Mouse (Mus musculus) thymus, postnatal 14 days (tissue): ENCODE results near the gene Tbx15.

Source experiments
- DNase-seq: peaks from one replicate; pipeline ENCODE4 v3.0.0; 2021

Tbx15 gene

DNA sequence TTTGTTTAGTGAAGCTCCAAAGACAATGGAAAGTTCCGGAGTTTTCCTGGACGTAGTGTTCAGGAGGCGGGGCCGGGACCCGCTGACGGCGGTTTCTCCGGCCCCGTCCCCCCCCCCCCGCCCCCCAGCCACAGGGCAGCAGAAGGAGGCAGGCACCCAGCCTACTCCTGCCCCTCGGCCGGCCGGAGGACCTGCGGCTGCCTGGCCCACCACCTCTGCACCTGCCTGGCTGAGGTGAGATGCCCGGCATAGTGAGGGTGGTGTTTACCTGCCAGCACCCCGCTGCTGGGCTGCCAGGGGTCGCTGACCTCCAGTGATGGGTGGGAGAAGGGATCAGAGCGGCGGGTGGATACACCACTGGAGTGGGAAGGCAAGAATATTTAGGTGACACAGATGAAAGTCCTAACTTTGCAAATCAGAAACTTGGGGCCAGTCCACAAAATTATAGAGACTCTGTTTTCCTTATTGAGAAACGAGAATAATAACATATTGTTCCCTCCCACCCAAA, at the start of gene Tbx15:
Gene Tbx15, plus strand, starts transcription at position 169 of the 508 bp plus-strand sequence.
- no peak for DNase-seq

DNA sequence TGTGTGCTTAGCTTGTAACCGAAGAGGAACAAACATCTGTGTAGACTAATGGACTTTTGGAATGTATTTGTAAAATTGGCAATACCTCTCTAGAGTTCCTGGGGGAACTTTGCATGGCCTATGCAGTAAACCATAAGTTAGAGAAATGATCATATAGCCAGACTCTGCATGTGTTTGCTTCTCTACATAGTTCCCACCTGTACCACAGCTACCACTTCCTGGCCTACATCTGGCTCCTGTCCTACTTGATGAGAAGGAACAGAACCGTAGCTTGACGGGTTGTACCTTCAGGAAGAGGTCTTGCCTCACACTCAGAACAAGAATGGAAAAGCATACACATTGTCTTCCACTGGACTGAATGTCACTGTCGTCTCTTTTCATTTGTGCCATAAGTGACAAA, 46.6 kb upstream of the Tbx15 start:
- peak; percentile 59 for DNase-seq

DNA sequence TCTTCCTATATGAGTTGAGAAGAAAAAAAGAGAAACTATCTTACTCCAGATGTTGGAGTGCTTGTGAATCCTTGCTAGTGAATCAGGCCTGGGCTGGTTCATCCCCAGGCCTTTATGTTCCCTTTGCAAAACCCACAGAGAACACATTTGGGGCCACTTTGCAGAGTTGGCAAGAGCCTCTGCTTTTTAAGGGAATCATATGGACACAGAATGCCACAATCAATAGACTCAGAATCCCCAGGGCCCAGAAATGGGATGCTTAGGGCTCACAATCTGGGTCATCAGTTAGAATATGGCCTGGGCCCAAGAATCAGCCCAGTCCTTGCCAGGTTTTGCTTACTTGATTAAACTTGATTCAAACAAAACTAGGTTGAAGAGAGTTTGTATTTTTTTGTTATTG, 36.9 kb upstream of the Tbx15 start:
- DNase-seq = no peak

DNA sequence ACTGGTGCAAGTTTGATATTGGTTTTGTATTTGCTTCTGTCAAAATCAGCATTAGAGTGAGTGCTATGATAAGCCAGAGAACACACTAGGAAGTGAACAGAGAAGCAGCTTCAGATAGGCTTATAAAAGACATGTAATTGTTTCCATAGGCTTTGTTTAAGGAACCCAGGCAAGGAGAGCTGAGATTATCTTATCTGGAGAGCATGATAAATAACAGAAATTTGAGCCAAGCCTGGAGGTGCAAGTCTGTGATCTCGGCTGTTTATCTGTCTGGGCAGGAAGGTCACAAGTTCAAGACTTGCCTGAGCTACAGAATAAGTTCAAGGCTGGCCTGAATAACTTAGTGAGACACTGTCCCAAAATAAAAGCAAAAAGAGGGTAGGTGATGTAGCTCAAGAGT, 31.8 kb upstream of the Tbx15 start:
- no peak for DNase-seq

DNA sequence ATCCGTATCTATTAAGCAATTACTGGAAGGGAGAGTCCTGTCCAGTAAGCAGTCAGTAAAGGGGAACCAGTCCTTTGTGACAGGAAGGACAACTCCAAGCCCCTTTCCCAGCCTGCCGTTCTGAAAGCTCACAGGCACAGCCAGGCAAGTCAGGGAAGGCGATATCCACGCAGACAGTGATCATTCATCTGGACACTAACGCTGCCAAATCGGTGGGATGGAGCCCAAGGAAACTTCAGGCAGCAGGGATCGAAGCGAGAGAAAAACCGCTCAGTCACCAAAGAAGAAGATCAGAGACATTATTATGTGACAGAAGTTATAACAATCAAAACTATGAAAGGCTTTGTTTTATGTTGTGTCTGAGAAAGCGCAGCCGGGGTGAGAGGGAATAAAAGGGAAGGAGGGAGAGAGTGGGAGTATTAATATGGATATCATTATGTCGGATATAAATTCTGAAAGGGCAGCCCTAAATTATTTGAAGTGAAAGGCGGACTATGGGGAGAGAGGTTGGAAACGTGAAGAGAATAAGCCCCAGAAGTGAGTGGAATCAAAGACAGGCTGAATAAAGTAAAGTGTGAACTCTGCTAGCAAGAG, 29.0 kb upstream of the Tbx15 start:
- no peak for DNase-seq

DNA sequence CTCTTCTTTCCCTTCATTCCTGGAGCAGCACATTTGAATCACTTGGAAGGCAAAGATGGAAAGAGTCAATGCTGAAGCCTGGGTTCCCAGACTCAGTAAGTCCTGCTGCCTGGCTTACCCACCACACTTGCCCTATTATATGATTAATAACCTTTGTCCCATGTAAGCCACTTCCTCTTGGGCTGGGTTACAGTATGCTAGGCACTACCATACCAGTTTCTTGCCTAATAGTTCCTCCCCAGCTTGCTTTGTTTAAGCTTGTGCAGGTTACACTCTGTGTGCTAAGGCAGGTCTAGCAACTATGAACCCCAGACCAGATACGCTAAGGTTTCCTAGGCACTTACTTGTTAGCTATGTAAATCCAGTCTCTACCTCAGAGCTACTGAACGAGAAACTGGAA, 12.4 kb upstream of the Tbx15 start:
- no peak for DNase-seq

DNA sequence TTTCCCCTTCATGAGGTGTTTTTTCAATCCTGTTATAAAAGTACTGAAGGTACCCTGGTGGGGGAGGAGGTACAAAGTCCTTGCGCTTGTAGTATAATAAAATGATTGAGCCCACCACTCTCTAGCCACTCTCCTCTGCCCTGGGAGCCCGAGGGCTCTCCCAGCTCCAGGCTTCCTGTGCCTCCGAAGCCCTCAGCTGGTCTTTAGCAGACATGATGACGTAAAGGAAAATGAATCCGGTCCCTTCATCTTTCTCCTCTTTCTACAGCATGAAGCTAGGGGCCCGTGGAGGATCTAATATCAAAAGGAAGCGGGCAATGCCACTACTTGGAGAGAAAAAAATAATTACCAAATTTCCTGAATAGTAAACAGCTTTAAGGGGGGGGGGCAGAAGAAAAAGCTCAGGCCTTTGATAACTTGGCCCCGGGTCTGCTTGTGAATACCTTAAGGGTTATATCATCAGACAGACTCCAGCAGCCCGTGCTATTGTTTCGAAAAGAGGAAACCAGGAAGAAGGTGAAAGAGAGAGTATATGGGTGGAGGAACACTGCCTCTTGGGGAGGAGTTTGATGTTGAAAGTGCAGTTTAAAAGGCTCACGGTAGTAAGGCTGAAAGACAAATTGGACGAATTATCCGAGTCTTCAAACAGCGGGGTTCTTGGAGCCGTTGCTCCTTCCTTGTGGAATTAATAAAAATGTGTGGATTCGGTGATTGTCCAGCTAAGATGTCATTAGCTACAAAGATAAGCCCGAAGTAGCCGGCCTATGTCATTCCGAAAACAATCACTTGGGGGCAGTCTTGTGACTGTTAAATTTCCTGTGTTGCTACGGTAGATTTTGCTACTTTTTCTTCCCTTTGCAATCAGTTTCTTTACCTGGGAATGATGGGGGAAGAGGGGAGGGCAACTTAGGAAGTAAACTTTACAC, 6.5 kb upstream of the Tbx15 start:
- peak; percentile 55 for DNase-seq

DNA sequence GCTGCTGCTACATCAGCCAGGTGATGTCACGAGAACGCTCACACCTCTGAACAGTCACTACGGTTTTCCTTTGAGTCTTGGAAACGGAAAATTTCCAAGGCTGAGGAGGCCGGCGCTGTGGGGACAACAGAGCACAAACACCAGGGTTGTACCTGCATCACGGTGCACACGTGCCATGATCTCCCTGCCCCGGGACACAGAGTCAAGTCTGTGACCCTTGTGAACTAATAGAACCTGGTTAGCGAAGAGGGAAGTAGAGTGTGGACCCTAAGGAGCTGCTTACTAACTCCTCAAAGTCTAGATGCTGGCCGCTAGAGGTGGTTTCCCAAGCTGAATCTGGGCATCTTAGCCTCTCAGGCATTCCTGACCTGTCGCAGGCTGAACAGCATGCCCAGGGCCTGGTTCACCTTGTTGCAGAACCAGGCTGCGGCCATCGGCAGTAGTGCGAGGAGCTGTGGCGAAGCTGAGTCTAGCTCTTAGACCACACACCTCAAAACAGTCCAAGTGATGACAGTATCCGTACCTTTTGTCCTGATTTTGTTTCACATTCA, 5.8 kb upstream of the Tbx15 start:
- DNase-seq = no peak

DNA sequence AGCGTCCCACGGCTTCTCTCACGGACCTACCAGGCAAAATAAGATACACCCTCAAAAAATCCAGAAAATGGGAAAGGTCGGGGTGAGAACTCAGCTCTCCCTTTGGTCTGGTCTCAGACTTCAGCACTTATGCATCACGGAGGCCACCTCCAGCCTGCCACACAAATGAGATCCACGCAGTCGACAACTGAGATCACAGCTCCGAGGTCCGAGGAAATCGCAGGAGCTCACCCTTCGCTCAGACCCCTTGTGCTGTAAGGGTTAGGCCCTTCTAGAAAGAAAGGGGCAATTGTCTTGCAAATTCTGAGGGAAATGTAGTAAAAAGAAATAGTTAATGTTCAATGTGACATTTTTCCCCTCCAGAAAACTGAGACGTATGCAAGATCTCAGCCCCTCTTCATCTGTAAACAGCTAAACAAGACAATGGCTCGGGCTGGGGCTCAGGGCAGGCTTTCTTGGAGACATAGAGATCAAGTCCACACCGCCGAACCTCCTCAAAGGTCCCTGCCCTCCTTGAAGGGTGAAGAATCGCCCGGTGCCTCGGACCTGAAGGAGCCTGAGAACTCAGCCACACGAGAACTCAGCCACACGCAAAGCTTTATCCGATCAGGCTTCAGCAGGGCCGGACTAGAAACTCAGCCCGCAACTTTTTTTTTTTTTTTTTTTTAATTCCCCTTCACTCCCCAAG, 4.9 kb upstream of the Tbx15 start:
- DNase-seq = no peak

DNA sequence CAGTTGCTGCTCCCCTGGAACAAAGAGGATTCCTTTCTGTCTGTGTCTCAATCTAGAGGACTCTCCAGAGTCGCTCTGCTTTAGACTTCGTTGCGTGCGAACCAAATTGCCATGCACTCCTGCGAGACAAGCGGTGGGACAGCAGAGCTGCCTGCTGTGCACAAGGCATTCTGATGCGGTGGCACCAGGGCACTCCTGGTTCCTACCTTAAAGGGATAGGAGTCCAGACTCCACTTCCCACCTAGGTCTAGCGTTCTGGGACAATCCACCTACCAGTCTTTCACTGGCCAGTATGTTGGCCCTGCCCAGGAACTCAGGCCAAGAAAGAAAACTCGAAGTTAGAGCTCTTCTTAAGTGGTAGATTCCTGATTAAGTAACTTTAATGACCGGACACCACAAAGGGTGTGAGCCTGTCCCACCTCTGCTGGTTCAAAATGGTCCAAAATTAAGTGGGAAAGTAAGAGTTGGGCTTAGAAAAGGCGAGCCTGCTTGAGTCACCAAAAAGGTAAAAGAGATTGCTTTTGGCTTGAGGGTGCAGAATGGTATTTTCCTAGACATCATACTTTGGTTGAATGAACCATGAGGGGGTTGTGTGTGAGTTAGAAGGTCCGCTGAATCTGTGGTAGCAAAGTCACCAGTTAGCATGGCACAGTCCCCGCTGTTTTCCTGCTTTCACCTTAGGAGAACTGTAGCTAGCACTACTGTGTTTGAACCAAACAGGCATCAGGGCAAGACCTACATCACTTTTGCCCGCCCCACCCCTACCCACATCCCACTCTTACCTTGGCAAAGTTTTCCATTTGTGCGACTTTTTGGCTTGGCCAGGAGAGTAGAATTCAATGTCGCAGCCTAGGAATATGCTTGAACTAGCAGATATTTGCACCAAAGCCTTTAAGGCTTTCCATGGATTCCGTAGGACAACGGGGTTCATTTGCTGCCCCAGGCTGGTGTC, 4.1 kb upstream of the Tbx15 start:
- DNase-seq = no peak

DNA sequence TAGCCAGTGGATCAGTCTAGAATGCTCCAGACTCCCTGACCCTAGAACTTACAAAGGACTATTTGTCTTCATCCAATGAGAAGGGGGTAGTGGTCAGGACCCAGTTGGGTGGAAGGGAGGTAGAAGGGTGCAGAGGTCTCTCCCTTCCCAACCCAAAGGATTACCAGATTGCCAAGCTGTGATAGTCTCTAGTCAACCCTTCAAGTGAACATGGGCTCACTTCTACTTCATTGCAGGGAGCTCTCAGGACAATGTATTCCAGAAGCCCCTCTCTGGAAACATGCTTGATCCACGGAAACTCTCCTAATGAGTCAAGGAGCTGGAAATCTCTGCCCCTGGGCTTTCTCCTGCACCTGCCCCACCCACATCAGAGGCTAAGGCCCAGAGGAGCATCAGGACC, 1.5 kb upstream of the Tbx15 start:
- DNase-seq = no peak

DNA sequence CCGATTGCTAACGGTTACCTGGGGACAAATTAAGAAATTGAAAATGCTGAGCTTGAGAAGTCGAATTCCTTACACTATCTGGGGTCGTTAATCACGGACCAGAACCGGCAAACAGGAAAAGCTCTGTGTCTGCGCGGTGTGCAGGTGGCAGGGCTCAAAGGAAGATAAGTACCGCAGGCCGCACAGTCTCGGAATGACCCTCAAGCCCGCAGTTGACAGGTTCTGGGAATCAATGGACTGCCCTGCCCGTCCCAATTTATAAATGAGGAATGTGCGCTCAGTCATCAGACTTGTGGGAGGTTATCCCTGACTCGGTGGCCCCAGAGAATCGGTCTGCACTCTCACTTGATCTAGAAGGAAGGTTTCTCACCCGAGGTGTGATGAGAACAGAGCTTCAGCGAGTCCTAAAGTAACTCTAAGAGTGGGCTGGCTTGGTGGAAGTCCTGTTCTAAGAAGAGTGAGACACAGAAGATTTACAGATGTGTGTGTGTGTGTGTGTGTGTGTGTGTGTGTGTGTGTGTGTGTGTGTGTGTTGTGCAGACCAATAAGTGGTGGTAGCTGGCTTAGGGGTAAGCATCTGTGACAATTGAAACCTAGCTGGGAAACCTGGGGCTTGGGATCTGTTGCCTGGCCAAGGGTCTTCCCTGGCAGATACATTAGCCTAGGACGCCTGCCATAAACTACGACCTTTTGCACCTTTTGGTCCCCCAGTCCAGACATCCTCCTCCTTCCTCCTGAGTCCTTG, 708 bp upstream of the Tbx15 start:
- no peak for DNase-seq

DNA sequence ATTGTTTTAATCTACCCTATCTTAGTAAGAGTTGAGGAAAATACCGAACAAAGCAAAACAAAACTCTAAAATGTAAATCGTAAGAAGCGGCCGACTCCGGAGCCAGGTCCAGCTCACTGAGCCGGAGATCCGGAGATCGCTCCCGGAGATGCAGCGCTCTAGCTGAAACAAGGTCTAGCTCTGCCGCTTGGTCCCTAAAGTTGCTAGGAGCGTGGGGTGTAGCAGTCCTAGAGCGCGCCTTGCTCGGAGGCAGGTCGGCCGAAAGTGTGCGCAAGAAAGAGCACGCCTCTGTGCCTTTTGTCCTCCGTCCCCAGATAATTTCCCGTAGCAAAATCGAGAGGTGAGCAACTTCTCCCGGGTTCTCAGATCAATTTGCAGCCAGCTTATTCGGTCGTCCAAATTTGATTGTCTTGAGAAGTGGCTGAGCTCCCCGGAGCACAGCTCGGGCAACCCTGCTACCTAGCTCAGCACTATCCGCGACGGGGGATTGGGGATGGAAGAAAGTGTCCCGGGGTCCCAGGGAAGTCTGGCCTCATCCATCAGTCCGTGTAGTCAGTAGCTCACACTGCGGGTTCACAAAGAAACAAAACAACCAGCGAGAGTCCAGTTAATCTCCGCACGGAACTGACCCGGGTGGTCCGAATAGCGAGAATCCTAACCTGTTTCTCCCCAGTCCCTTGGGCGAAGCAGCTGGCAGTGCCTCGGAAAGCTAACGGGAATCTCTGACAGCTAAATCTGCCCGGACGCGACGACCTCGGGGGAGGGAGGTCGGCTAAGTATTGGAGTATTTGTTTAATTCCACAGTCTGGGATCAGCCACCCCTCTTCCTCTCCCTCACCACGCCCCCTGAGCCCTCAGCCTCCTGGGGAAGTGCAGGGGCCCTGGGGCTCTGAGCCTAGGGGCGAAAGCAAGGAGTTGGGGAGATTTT, 894 bp downstream of the Tbx15 start:
- DNase-seq = no peak

DNA sequence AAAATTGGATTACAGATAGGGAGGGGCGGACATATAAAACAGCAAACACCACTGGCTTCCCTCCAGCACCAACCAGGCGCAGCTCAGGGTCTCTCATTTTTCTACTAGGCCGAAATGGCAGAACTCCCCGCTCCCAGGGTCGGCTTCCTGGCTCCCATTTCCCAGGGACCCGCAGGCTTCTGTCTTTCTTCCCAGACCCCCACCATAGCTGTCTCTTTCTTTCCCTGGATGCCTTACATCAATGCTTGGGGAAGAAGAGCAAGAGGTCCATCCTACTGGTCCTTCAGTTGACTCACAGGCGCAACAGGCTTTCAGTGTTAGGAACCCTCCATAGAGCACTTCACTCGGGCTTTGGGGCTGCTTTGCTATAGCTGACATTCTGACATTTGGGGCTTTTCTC, 2.3 kb downstream of the Tbx15 start:
- no peak for DNase-seq

DNA sequence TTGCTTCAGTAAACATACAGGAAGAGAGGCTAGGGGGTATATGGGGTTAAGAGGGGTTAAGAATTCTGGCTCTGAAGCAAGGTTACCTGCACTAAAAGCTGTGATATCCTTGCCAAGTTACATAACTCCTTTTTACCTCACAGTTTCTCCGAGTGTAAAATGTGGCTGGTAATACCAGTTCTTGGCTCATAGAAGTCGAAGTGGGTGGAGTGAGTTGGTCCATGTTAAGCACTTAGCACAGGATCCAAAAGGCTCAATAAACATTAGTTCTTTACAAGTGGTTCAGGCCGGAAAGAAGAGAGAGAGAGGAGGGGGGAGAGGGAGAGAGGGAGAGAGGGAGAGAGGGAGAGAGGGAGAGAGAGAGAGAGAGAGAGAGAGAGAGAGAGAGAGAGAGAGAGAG, 5.2 kb downstream of the Tbx15 start:
- DNase-seq = no peak

DNA sequence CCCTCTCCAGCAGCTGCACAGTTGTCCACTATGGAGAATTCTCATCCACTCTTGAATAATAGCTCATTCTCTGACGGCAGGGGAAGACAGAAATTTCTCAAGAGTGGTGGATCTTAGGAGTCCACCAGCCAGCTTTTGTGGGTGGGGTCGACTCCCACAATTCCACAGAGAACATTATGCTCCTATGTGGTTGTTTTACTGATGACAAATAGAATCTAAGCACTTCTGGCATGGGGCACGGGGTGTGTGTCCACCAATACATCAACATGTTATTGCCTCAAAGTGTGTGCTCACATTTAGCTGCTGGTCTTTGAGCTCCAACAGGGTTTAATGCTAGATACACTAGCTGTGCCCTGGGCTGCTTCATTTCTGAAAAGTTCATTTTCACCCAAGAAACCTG, 6.4 kb downstream of the Tbx15 start:
- DNase-seq = no peak

DNA sequence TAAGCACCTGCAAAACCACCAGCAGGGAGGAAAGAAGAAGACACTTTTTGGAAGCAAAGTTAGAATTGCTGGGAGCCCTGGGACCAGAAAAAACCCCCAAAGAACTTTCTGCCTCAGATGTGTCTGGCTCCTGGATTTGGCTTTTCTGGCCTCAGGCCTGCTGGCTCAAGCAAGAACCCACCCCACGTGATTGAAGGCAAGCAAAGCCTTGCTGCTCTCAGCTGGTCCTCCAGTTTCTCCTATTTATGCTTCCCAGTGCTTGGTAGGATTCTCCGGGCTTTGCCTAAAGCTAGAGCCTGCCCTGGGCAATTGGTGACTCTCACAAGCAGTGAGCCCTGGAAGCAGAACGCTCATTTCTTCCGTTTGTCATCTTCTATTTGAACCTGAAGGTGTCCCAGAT, 7.4 kb downstream of the Tbx15 start:
- DNase-seq = no peak

DNA sequence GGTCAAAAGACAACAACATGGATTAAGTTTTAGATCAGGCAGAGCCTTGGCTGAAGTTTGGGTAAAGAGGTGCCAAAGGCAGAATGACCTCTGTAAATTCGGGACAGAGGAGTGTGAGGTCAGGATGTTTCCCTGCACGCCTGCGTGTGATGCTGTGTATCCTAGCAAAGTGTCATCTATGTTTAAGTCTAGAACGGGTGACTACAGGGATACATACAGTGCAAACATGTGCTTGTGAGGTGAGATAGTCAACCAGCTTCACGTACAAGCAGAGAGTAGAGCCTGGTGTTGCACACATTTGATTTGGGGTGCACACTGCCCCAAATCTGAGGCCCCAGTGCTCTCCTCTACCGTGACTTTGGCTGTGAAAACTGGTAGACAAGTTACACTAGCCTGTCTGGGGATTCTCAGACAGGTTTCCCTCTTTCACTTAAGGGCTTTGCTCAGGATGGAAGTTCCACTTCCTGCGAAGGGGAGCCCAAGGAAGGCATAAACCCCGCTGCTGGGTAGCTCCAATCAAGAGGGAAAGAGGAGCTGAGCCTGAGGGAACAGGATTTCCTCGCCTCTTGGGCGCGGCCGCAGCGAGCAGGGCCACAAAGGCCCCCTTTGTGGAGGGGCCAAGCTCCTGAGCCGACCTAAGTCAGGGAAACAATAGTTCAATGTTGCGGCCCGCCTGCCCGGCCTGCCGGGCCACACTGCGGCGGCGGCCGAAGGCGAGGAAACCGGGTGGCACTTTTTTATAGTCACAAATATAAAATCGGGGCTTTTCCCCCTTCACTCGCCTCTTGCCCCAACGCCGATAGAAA, 8.0 kb downstream of the Tbx15 start:
- DNase-seq = no peak

DNA sequence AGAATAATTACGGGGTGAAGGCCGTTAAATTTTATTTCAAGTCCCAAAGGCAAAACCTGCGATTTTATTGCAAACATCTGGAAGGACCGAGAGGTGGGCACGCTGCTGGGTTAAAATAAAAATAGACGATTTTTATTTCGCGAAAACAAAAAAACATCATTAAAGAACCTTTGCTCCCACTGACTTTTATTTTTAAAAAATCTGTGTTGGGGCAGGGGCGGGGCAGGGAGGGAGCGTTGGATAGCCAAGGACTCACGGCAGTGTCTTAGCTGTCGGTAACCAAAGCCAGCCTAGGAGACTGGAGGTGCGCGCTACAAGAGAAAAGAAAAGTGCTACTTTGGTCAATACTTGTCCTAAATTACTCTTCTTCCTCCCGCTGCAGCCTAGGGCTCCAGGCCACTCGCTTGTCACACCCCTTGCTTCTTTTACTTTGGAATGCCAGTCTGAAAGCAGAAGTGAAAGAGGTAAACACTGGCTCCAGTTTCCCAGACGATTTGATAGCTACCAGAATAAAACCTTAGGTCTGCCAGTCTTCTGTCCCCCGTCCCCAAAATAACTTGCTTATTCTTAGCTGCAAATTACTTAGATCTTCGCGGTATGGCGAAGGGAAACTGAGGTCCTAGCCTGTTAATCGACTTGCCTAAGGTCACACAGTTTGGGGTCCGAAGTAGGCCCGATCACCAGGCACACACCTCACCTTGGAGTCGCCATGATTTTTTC, 8.8 kb downstream of the Tbx15 start:
- no peak for DNase-seq
